Mouse (Mus musculus): ENCODE results near the gene Abcb8. TPM values are rescaled to one million over a fixed set of nuclear protein-coding genes. Genes with fewer than 3 reads are reported as not detected.

The Abcb8 gene
- polyA plus RNA-seq, 1 experiment from 2014 or later, result 54.4 TPM

DNA sequence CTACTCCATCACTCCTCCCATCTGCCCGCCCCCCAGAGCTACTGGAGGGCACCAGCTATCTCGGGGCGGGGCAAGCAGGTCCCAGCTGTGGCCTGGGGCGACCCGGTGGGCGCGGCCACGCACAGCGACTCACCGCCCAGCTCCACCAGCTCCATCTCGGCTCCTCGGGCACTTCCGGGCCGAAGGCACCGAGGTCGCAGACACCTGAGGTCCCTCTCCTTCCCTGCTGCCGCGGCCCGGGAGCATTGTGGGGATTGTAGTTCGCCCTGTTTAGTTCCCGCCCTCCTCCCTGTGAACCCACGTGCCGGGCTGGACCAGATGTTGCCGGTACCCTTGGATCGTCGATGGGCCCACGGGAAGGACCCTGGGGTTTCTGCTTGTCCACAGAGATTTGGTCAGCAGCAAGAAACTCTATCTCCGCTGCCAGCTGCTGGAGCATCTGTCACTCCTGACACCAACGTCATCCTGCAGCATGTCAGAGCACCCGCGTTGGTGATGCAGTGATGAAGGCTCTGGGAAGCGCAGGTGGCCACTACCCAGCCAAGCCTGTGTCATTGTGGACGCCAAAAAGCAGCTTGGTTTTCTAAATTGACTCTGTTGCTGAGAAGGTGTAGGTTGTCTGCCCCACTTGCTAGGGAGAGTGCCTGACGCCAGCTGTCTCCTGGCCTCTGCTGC lies 54.3 kb downstream of the Abcb8 start, which contains the start of gene Tmub1:
Gene Tmub1 (minus strand): TSS at position 231 of the 675 bp plus-strand sequence.
- no peaks in the 10 kb centered on the region for H3K9me3 ChIP-seq (replicated peaks)
- H3K36me3 ChIP-seq, result peaks cover 9% of the 10 kb centered on the region; the same call in 1 of the 2 replicates
- no peaks in the 10 kb centered on the region for H3K27me3 ChIP-seq
- H3K9ac ChIP-seq, result peak within 1 kb of the TSS; percentile 70
- 3% methylated on average over 34 of the region's 34 CpGs for WGBS
- peaks cover 44% of the 10 kb centered on the region for H3K4me1 ChIP-seq (replicated peaks)
- peak within 1 kb of the TSS; percentile 75 for H3K4me3 ChIP-seq
- H3K27ac ChIP-seq, result peak within 1 kb of the TSS; percentile 72
- ATAC-seq (replicated peaks; ENCODE audit: insufficient number of reproducible peaks, insufficient read depth, low FRiP score, low read depth), result peak; percentile 33
- H3K4me2 ChIP-seq, result peak within 1 kb of the TSS; percentile 89

DNA sequence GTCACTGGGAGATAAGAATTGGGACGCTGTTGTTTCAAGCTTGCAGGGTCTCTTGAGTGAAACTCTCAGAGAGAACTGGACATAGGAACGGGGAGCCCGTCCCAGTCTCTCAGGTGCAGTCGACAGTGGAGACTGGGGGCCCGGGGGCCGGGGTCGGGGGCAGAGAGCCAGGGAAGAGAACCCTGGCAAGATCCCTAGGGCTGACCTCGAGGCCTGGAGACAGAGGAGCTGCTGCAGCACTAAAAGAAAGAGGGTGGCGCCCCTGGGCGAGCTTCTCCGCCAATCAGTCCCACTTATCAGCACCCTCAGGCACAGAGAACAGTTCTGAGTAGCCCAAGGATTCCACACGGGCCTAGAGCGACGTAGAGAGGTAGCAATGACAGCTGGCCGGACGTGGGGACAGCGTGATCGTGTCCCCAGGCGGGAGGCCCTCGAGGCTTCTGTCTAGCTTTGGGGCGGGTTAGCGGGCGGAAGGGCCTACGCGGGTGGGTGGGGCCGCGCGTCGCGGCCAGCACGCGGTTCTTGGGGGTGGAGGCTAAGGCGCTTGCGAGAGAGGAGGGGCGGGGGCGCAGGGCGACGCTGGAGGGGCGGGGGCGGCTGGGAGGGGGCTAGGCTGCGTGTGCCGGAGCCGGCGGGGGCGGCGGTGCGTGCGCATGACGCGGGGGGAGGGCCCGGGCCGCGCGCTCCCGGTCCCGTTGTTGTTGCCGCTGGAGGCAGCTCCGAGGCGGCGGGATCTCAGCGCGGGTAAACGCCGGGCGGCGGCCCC lies 58.0 kb downstream of the Abcb8 start:
- H3K36me3 ChIP-seq, result no peaks in the 10 kb centered on the region
- no peaks in the 10 kb centered on the region for H3K9me3 ChIP-seq (replicated peaks)
- peak overlapping the region; percentile 65 for H3K4me3 ChIP-seq
- H3K27me3 ChIP-seq, result no peaks in the 10 kb centered on the region
- H3K4me1 ChIP-seq (replicated peaks), result peaks cover 55% of the 10 kb centered on the region
- 4% methylated on average over 38 of the region's 66 CpGs for WGBS
- ATAC-seq (replicated peaks; ENCODE audit: insufficient number of reproducible peaks, insufficient read depth, low FRiP score, low read depth), result peak; percentile 79
- H3K27ac ChIP-seq, result peak overlapping the region; percentile 95
- H3K4me2 ChIP-seq, result peak overlapping the region; percentile 84
- H3K9ac ChIP-seq, result peak overlapping the region; percentile 86

DNA sequence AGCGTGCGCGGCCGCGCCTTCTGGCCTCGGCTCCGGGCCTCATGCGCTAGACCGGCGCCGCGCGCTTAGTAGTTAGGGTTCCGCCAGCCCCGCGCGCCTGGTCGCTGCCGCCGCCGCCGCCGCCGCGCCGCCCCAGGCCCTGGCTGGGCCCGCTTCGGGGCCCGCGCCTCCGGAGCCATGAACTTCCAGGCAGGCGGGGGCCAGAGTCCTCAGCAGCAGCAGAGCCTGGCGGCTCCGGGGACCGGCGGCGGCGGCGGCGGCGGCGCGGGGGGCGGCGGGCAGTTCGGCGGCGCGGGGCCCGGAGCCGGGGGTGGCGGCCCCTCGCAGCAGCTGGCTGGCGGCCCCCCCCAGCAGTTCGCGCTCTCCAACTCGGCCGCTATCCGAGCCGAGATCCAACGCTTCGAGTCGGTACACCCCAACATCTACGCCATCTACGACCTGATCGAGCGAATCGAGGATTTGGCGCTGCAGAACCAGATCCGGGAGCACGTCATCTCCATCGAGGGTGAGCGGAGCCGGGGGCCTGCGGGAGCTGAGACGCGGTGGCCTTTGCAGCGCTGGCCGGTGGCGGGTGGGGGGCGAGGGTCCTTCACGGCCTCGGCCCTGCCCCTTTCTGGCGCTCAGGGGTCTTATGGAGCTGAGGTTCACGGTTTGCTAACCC lies 58.7 kb downstream of the Abcb8 start, which contains the start of gene Agap3:
Gene Agap3 (plus strand): TSS at position 148 of the 661 bp plus-strand sequence.
- ATAC-seq (replicated peaks; ENCODE audit: insufficient number of reproducible peaks, insufficient read depth, low FRiP score, low read depth), result peak; percentile 19
- H3K36me3 ChIP-seq, result no peaks in the 10 kb centered on the region
- H3K4me3 ChIP-seq, result peak within 1 kb of the TSS; percentile 65
- H3K27ac ChIP-seq, result peak within 1 kb of the TSS; percentile 95
- no peaks in the 10 kb centered on the region for H3K9me3 ChIP-seq (replicated peaks)
- H3K4me2 ChIP-seq, result peak within 1 kb of the TSS; percentile 84
- under 1% methylated on average over 72 of the region's 85 CpGs for WGBS
- H3K4me1 ChIP-seq (replicated peaks), result peaks cover 50% of the 10 kb centered on the region
- peak within 1 kb of the TSS; percentile 86 for H3K9ac ChIP-seq
- no peaks in the 10 kb centered on the region for H3K27me3 ChIP-seq

DNA sequence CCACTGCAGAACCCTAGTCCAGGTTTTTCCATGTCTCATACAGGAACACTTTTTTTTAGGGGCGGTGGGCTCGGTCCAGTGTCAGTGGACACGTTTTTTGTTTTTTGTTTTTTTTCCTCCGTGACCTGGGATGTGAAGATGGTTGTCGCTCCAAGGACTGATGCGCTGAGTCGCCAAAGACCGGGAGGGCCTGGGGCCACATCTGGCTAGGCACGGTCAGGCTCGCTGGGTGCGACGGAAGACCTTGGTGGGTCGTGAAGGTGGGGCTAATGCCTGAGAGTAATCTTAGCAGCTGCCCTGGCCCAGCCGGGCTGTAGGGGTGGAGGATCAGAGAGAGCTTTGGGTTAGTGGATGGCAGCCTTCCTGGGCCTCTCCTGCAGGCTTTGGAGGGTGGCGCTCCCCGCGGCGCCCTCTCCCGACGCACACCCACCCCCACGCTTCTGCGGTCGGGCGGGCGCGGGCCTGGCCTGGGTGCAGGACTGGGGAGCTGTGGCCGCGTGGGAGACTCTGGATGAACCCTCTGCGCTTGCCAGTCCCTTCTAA lies 59.3 kb downstream of the Abcb8 start:
- Histone ChIP-seq H3K27ac (peak overlapping the region; percentile 95), H3K27me3 (no peaks in the 10 kb centered on the region), H3K36me3 (no peaks in the 10 kb centered on the region), H3K4me3 (peak overlapping the region; percentile 65), H3K9ac (peak overlapping the region; percentile 86), H3K4me2 (peak overlapping the region; percentile 84), H3K9me3 (replicated peaks) (no peaks in the 10 kb centered on the region), H3K4me1 (replicated peaks) (peaks cover 45% of the 10 kb centered on the region)
- peak; percentile 22 for ATAC-seq (replicated peaks; ENCODE audit: insufficient number of reproducible peaks, insufficient read depth, low FRiP score, low read depth)
- WGBS, result under 1% methylated on average over 28 of the region's 29 CpGs

DNA sequence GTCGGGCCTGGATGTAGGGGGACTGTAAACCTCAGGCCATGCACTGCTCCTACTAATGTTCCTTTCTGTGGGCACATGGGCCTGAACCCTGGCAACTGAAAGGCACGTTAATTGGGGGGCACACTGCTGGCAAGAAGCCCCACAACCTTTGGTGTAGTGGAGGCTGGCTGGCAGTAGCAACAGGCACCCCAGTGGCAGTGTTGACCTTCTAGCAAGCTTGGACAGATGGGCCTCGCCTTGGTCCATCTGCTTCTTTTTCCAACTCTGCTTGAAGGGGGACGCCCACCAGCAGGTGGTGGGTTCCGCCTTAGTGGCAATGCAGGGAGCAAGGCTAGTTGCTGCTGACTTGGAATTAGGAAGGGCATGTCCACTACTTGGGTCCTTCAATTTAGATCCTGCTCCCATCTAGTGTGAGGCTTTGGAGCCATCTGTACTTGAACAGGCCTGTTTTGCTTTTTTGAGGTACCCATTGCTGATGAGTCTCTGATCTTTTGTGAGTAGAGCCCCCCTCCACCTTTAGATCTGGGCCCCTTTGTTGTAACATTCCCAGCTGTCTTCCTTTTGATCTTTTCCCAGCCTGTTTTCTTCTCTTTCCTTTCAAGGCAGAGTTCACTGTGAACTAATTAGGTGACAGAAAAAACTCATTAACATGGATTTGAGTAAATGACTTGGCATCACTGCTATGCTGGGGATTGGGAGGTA lies 60.0 kb downstream of the Abcb8 start:
- no peaks in the 10 kb centered on the region for H3K9me3 ChIP-seq (replicated peaks)
- peak overlapping the region; percentile 84 for H3K4me2 ChIP-seq
- H3K36me3 ChIP-seq, result no peaks in the 10 kb centered on the region
- no peak for ATAC-seq (replicated peaks; ENCODE audit: insufficient number of reproducible peaks, insufficient read depth, low FRiP score, low read depth)
- H3K4me1 ChIP-seq (replicated peaks), result peaks cover 41% of the 10 kb centered on the region
- peak overlapping the region; percentile 86 for H3K9ac ChIP-seq
- H3K27me3 ChIP-seq, result no peaks in the 10 kb centered on the region
- 25% methylated on average over 5 of the region's 5 CpGs for WGBS
- H3K4me3 ChIP-seq, result peak overlapping the region; percentile 65
- peak overlapping the region; percentile 95 for H3K27ac ChIP-seq

DNA sequence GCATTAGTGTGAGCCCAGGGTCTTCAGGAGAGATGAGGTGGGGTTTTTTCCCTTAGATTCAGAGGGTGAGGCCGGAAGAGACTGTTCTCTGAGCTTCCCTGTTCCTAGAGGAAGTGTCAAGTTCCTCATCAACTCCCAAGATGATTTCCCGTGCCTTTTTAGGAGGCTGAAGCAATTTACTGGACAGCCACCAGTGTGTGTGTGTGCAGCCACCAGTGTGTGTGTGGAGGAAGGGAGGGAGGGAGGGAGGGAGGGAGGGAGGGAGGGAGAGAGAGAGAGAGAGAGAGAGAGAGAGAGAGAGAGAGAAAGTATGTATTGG lies 60.5 kb downstream of the Abcb8 start:
- peak overlapping the region; percentile 84 for H3K4me2 ChIP-seq
- peak overlapping the region; percentile 86; the same call in 1 of the 2 replicates for H3K9ac ChIP-seq
- peaks cover 41% of the 10 kb centered on the region for H3K4me1 ChIP-seq (replicated peaks)
- H3K9me3 ChIP-seq (replicated peaks), result no peaks in the 10 kb centered on the region
- peak overlapping the region; percentile 65 for H3K4me3 ChIP-seq
- peak overlapping the region; percentile 95; the same call in 1 of the 2 replicates for H3K27ac ChIP-seq
- no peaks in the 10 kb centered on the region for H3K27me3 ChIP-seq
- 32% methylated on average over 2 of the region's 2 CpGs for WGBS
- H3K36me3 ChIP-seq, result peaks cover 3% of the 10 kb centered on the region; the same call in 1 of the 2 replicates
- ATAC-seq (replicated peaks; ENCODE audit: insufficient number of reproducible peaks, insufficient read depth, low FRiP score, low read depth), result no peak

DNA sequence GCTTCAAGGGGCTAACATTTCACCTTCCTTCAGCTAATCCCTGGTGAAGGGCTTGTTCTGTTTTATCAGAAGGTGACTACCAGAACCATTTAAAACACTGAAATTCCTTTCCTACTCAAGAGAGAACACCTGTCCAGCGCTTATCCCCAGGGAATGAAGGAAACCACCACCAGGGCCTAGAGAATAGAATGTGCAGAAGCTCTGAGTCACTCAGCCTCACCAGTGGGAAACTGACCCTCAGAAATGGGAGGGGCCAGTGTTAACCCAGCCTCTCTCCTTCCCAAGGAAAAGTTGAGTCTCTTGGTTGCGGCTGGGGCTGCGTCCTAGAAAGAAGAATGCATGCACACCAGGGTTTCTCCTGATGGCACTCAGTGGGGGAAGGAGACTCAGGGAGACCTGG lies 61.6 kb downstream of the Abcb8 start:
- Histone ChIP-seq H3K4me3 (no peak overlapping the region), H3K9ac (no peak overlapping the region), H3K4me1 (replicated peaks) (peaks cover 41% of the 10 kb centered on the region), H3K4me2 (peak overlapping the region; percentile 84), H3K27ac (peak overlapping the region; percentile 68), H3K27me3 (no peaks in the 10 kb centered on the region), H3K9me3 (replicated peaks) (no peaks in the 10 kb centered on the region), H3K36me3 (peaks cover 3% of the 10 kb centered on the region; the same call in 1 of the 2 replicates)
- WGBS, result 63% methylated on average over 3 of the region's 3 CpGs
- ATAC-seq (replicated peaks; ENCODE audit: insufficient number of reproducible peaks, insufficient read depth, low FRiP score, low read depth), result no peak

DNA sequence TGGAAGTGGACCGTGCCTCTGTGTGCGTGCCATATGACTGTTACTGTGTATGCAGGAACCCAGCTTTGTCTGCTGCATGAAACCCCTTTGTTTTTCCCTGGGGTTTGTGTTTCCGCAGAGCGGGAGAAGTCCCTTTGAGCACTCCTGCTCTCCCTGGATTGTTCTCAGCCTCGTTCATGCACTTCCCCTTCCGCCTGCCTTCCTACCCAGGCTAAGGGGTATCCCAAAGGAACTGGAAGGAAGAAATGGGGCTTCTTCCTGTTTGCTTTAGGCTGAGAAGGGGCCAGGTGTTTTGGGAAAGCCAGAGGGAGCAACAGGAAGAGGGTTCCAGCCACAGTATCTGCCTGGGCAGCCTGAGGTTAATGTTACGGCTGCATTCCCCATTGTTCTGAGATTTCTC lies 62.1 kb downstream of the Abcb8 start:
- Histone ChIP-seq H3K27ac (peak overlapping the region; percentile 68), H3K4me3 (no peak overlapping the region), H3K4me1 (replicated peaks) (peaks cover 41% of the 10 kb centered on the region), H3K36me3 (peaks cover 3% of the 10 kb centered on the region; the same call in 1 of the 2 replicates), H3K4me2 (peak overlapping the region; percentile 24), H3K9me3 (replicated peaks) (no peaks in the 10 kb centered on the region), H3K27me3 (no peaks in the 10 kb centered on the region), H3K9ac (peak overlapping the region; percentile 6; the same call in 1 of the 2 replicates)
- 67% methylated on average over 7 of the region's 7 CpGs for WGBS
- no peak for ATAC-seq (replicated peaks; ENCODE audit: insufficient number of reproducible peaks, insufficient read depth, low FRiP score, low read depth)

All from heart, embryonic 15.5 days (tissue).